Mouse (Mus musculus) neutrophil, adult 65 days (primary cell): ENCODE data around the gene Slc46a3. TPM values are rescaled to one million over a fixed set of nuclear protein-coding genes. Genes with fewer than 3 reads are reported as not detected.

Experiments used
- total RNA-seq: library from RNA; stranded (reverse); gene quantifications from 2 replicates; pipeline ENCODE4 v1.2.4, GENCODE M21; 2023

Slc46a3 gene
- total RNA-seq, result 4.6 and 7.4 TPM in 2 replicates

DNA sequence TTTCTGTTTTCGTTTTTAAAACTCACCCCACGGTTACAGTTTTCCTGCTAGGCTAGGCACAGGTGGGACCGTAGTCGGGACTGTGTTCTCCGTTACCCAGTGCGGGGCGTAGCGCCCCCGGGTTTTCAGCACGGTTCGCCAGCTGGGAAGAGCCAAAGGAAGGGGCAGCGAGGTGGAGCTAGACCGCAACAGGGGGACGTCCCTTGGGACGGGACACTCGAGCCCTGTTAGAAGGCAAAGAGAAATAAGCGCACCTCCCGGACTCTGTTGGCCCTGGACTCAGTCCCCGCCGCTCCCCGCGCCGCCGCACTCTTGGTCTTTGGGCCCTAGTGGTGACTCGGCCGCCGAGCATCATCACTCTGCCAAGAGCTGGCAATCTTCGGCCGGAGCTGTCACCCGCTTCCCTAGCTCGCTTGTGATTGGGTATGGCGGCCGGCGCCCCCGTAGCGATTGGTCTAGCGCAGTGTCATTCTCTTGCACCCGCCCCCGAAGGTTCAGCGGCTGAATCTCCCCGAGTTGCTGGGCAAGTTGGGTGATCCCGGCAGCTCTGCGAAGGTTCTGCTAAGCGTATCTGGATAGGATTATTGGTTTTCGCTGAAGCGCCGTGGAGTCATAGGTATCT lies at the start of gene Slc46a3:
Gene Slc46a3 (minus strand): TSS at position 361 of the 622 bp plus-strand sequence.

DNA sequence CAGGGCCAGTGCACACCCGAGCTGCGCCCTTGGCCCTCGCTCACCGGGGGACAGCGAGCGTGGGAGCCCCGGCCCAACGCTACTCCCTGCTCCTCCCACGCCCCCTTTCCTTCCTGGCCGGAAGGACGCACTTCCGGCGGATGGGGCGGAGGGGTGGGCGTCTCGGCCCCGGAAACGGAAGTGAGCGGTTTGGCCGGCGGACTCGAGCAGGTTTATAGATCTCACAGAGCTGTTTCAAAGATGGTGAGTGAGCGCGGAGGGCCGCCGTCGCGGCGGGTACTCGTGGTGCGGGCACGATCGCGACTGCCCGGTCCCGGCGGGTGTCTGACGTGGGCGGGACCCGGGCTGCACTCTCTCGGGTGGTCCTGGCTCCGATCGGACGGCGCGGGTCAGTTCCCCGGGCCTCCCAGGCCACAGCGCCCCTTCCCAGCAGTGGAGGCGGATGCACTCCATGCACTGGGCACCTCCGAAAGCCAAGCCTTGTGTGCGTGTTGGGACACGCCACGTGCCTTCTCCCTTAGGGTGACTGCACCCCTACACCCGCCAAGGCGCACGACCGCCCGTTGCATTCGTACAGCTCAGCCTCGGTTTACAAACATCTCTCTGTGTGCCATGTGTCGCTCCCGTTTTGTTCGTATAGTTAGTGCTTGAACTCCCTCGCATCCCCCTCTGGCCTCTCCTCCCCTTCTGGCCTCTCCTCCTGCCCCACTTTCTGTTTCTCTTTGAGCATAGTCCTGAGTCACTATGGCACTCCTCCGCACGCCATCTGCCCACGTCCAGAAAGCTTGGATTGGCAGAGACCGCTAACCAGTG lies 34.0 kb downstream of the Slc46a3 start, which contains the start of gene Pomp:
Gene Pomp (plus strand): TSS at position 13 of the 813 bp plus-strand sequence.

Other genes starting within 250 kb of the Slc46a3 start
- 0.93 and 1.1 TPM in 2 replicates for gene Flt1, start 168.8 kb downstream of the Slc46a3 start, total RNA-seq
- 62.0 and 102 TPM in 2 replicates for gene Pomp, start 34.4 kb downstream of the Slc46a3 start, total RNA-seq
- gene Mtus2, start 62.5 kb upstream of the Slc46a3 start, total RNA-seq, result 0.13 and 0.20 TPM in 2 replicates